Mouse (Mus musculus): Measurements from ENCODE around the gene Htr5a.

Htr5a gene

DNA sequence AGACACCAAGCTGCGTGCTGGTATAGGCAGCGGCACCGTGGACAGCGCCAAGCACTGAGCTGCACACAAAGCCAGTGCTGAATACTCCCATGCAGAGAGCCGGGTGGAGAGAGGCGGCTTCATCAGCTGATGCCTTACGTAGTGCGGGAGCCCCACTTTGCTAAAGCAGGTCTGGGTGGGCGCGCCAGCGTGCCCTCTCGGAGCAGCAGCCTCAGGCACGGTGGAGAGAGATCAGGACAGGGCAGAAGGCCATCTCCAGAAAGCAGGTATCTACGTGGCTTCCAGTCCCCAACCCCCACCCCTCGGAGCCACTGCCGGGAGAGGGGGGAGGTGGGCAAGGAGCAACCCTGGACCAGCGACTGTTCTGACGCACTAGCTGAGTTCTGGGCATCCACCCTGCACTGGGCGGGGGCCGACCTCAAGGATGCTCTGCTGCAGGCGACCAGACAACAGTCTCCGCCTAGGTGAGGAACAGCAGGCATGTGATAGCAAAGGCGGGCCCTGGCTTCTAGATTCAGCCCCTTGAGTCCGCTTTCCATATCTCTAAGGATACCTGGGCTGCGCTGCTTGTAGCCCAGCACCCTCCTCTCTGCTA lies at the start of gene Htr5a:
Gene Htr5a, plus strand, starts transcription at position 449 of the 595 bp plus-strand sequence.
- DNase-seq (ENCODE audit: low read depth, low spot score): peak; percentile 53

- DNase-seq (ENCODE audit: low read depth, low spot score): no peak
Observed at GRCm38 (mm10) chr5:27792173-27792470, 49.8 kb upstream of the Htr5a start.

GRCm38 (mm10) chr5:27792531-27793205 lies 49.3 kb upstream of the Htr5a start:
- no peak for DNase-seq (ENCODE audit: low read depth, low spot score)

DNA sequence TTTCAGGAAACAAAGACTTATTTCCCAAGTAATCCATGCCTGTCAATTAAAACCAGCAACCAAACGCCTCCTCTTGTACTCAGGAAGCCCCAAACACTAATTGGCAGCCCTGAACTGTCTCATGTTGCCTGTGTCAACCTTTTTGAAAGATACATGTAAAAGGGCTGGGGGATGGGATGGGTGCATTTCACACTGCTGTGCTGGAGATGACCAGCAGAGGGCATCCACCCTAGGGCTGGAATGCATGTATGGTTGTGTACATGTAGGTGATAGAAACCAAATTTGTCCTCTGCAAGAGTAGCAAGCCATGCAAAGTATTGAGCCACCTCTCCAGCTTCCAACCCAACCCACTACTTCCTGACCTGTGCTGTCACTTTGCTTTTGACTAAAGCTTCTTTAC lies 48.0 kb upstream of the Htr5a start:
- peak; percentile 58 for DNase-seq (ENCODE audit: low read depth, low spot score)

DNA sequence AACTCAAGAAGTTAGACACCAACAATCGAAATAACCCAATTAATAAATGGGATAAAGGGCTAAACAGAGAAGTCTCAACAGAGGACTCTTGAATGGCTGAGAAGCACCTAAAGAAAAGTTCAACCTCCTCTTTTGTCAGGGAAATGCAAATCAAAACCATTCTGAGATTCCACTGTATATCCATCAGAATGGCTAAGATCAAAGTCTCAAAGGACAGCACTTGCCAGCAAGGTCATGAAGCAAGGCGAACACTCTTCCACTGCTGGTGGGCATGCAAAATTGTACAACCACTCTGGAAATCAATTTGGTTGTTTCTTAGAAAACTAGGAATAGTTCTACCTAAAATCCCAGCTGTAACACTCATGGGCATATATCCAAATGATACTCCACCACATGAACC lies 27.7 kb upstream of the Htr5a start:
- no peak for DNase-seq (ENCODE audit: low read depth, low spot score)

GRCm38 (mm10) chr5:27818840-27819672 lies 22.9 kb upstream of the Htr5a start:
- no peak for DNase-seq (ENCODE audit: low read depth, low spot score)

DNA sequence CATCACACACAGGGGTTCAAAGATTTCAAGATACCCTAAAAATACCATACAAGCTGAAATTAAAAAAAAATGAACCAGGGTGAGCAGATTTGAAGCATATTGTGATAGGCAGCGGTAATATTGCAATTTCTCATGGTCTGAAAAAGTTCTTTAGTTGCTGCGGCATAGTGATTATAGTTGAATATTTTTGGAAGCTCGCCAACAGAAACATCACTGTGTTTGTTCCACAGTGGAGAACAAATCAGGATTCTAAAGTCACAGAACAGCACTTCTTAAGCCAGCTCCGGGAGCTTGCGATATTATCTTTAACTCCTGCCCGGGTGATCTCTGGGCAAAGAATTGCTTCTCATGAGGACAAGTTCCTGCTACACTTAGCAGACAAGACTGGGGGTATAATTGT lies 20.8 kb upstream of the Htr5a start:
- no peak for DNase-seq (ENCODE audit: low read depth, low spot score)

DNA sequence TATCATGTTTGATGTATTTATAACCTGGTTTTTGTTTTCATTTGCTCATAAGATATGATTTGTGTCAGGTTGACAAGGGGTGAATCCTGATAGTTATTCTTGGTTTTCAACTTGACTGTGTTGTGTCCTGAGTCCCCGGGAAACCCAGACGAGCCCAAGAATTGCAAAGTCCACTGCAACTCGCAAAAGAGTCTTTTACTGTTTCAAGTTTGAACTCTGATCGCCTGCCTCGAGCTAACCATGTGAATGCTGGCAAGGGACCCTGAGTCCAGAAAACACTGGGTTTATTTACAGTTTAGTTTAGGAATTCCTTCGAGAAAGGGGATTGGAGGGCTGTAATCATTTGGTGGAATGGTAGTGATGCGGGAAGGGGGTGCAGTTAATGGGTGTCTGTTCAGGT lies 14.0 kb upstream of the Htr5a start:
- DNase-seq (ENCODE audit: low read depth, low spot score): no peak

DNA sequence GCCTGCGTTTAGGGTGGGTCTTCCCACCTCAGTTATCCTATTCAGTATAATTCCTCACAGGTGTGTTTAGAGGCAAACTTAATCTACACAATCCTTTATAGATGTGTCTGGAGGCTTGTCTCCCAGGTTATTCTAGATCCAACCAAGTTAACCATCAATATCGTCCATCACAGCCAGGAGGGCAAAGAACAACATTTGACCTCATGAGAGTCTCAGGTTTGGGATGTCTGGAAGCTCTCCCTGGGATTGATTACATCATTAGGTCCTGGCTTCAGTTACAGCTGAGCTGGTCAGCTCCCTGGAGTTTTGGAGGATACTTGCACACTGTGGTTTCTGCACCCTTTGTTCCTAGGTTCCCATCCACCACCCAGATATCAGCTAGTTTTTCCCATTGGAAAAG lies 6.9 kb upstream of the Htr5a start:
- no peak for DNase-seq (ENCODE audit: low read depth, low spot score)

DNA sequence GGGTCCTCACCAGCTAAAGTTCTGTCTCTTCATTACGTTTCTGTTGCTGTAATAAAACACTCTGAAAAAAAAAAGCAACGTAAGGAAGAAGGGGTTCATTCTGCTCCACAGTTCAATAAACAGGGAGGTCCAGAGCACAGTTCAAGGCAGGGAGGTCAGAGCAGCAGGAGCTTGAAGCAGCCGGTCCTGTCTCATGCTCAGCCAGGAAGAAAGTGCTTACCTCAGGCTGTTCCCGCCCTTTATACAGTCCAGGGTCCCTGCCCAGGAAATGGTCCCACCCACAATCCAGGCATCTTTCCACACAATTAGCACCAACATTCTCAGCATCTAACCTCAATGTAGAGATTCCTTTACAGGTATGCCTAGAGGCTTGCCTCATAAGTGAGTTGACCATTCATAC lies 3.9 kb upstream of the Htr5a start:
- no peak for DNase-seq (ENCODE audit: low read depth, low spot score)

- DNase-seq (ENCODE audit: low read depth, low spot score): no peak
Observed at GRCm38 (mm10) chr5:27842671-27843320, 847 bp downstream of the Htr5a start.

DNA sequence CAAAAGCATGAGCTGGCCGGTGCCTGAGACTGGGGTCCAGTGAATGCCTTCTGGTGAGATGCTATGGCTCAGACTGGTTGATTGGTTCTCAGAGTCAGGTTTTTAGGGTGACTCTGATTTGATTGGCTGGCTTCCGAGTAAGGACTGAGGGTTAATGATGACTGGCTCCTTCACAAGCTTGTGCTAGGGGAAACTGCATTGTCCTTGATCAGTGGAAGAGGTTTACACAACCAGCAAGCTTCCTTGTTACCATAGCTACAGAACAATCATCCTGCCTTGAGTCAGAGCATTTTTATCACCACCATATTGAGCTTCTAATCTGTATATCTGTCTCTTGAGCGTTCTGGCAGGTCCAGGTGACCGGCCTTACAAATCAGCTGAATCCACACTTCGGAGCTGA lies 5.0 kb downstream of the Htr5a start:
- DNase-seq (ENCODE audit: low read depth, low spot score): no peak

DNA sequence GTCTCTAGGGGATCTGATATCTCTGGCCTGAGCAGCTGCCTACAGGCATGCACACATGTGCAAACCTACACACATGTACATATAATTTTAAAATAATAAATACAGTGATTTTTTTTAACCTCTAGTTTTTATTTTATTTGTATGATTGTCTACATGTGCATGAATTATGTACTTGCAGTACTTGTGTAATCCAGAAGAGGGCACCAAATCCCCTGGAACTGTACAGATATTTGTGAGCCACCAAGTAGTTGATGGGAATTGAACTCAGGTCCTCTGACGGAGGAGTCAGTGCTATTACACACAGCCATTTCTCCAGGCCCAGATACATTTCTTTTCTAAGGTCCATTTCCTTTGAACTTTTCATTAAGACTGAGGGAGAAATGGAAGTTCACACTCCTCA lies 12.3 kb downstream of the Htr5a start:
- peak; percentile 4 for DNase-seq (ENCODE audit: low read depth, low spot score)

DNA sequence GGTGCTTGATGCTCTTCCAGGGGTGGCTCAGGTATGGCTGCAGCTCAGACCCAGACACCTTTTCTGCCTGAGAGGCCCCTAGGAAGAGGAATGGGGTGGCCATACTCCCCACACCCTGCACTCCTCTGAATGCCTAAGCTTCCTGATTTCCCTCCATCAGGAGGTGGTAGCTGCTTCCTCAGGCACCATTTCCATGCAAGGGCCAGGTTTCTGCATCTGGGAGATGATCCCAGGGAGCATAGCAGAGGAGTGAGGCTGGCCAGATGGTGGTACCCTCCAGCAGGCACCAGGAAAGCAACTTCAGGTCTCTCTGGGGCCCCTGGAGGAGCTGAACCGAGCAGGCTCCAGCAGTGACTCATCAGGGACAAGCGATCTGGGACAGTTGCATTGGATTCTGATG lies 13.8 kb downstream of the Htr5a start:
- DNase-seq (ENCODE audit: low read depth, low spot score): no peak

DNA sequence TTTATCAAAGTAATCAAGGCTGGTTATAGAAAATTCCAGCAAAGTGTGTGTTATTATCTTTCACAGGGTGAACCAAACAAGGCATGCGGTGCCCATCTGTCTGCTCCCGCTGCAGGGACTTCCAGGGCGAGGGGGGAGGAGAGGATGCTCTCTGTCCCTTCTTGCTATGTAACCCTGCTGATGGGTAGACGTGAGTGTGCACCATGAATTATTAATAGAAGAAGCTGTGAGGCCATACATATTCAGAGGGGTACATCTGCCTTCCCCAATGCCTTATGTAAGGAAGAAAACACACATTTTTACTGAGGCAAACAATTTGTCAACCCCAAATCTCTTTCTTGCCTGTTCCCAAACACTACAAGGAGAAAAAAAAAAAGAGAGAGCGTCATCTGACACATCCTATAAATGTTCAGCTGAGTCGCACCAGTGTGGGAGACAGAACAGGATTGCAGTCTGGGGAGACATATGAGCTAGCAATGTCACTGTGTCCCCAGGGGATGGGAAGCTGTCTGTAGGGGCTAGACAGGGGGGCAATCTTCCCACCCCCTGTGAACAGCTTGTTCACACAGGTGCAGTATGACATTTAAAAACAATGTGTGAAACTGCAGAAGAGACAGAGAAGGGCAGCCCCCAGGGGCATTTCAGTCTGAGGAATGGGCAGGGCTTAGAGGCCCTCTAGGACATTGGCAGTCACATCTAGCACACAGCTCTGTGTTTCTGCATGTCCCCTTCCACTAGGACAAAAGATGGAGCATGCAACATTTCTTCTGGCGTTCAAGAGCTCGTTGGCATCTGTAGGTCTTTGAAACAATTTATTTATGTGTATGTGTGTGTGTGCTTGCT lies 31.5 kb downstream of the Htr5a start:
- DNase-seq (ENCODE audit: low read depth, low spot score): no peak

GRCm38 (mm10) chr5:27874211-27874610 lies 32.3 kb downstream of the Htr5a start:
- DNase-seq (ENCODE audit: low read depth, low spot score): no peak

- no peak for DNase-seq (ENCODE audit: low read depth, low spot score)
Observed at GRCm38 (mm10) chr5:27875341-27876105, 33.6 kb downstream of the Htr5a start.

DNA sequence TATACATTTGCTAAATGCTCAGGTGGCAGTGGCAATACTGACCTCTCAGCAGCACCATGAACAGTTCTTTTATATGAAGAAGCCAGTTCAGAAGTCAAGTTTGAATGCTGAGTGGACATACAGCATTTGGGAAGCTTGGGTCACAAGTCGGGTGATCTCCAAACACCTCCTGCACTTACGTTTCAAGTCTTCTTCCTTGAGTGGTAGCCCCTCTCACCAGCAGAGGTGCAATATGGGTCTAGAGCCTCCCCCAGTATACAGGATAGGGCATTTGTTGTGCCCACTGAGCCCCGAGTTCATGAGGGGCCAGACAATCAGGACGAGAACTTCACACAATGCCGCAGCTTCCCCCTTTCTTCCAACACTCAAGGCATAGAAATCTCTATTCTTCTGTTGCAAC lies 36.4 kb downstream of the Htr5a start:
- DNase-seq (ENCODE audit: low read depth, low spot score): no peak

GRCm38 (mm10) chr5:27879726-27880125 lies 37.8 kb downstream of the Htr5a start:
- no peak for DNase-seq (ENCODE audit: low read depth, low spot score)

DNA sequence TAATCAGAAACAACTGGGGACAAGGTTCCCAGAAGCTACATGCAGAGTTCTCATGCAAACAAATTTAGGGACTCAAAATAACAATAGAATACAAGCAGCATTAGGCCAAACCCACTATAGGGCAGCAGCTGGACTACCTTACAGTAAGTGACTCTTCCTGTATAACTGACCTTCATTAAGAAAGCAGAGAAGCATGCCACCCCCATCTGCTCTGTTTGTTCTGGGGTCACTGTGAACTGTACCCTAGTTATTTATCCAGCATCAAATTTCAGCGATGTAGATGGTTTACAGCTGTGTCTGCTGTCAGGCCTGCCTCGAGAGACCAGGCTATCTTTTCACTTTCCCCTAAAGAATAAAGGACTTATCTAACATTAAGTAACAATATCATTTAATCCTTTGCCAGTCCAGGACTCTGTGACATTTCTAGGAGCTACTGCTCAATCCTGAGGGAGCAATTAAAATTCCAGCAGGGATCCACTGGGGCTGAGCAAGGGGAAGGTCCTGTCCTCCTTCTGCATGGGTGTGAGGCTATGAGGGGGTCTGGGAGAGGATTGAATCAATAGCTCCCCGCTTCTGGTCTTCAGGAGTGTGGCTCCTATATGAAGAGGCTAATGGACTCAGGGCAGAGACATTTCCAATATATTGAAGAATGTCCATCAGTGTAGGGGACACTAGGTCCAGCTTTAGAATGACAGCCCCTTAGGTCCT lies 38.5 kb downstream of the Htr5a start:
- DNase-seq (ENCODE audit: low read depth, low spot score): no peak

All from forelimb bud, embryonic 11.5 days (tissue).